Mouse (Mus musculus): ENCODE measurements around the gene Abcc1. TPM values are rescaled to one million over a fixed set of nuclear protein-coding genes. Genes with fewer than 3 reads are reported as not detected.

Gene Abcc1
- total and polyA plus RNA-seq, 2 experiments from 2014 or later, result 5.9 to 15.3 TPM

GRCm38 (mm10) chr16:14344967-14345366 is 16.4 kb upstream of the Abcc1 start:
- ATAC-seq, result no peak
- no peaks in the 10 kb centered on the region for H3K27me3 ChIP-seq (ENCODE audit: insufficient read depth, low read length)

DNA sequence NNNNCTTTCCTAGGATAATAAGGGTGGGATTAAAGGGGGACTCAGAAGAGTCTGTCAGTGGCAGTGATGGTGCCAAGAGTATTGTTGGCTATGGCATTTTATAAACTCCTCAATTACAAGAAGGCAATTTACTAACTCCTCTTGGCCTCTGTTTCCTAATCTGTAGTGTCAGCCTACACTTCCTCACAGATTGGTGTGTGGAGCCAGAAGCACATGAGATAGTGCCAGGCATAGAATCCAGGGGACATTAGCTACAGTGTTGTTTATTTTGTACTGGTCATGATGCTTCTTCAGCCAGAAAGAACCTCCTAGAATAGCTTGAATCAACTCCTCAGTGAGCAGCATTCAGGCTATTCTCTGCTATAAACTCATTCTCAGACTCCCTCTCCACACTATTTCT is 9.8 kb upstream of the Abcc1 start:
- Histone ChIP-seq H3K27ac (ENCODE audit: low read depth, low read length) (no peak overlapping the region), H3K4me1 (ENCODE audit: insufficient read depth) (no peaks in the 10 kb centered on the region), H3K36me3 (ENCODE audit: insufficient read depth) (no peaks in the 10 kb centered on the region), H3K9ac (no peak overlapping the region), H3K9me3 (ENCODE audit: low read length) (no peaks in the 10 kb centered on the region), H3K4me2 (ENCODE audit: low read depth) (no peak overlapping the region), H3K27me3 (ENCODE audit: insufficient read depth, low read length) (no peaks in the 10 kb centered on the region), H3K4me3 (ENCODE audit: low read depth, low read length) (no peak overlapping the region)
- ATAC-seq (no peak), DNase-seq (no peak)
- no peak for TF ChIP-seq CTCF (IDR thresholded peaks at IDR 0.05; ENCODE audit: low read depth)

More at GRCm38 (mm10) chr16:14344967-14345366, 16.4 kb upstream of the Abcc1 start:
- Histone ChIP-seq H3K36me3 (ENCODE audit: insufficient read depth) (no peaks in the 10 kb centered on the region), H3K9ac (no peak overlapping the region), H3K9me3 (ENCODE audit: low read length) (no peaks in the 10 kb centered on the region), H3K4me1 (ENCODE audit: insufficient read depth) (no peaks in the 10 kb centered on the region), H3K4me2 (ENCODE audit: low read depth) (no peak overlapping the region), H3K27ac (ENCODE audit: low read depth, low read length) (no peak overlapping the region), H3K4me3 (ENCODE audit: low read depth, low read length) (no peak overlapping the region)
- TF ChIP-seq CTCF (IDR thresholded peaks at IDR 0.05; ENCODE audit: low read depth), result no peak
- WGBS, result 72% methylated on average over 3 of the region's 3 CpGs
- no peak for DNase-seq

DNA sequence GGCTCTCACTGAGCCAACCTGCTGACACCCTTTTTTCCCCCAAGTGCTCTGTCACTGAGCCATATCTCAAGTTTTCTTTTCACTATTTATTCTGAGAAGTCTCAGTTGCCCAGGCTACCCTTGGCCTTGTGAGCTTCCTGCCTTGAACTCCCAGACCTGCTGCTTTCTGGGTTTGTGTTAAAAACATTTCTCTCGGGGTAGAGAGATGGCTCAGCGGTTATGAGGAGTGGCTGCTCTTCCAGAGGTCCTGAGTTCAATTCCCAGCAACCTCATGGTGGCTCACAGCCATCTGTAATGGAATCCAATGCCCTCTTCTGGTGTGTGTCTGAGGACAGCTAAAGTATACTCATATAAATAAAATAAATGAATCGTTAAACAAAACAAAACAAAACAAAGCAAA is 9.1 kb upstream of the Abcc1 start:
- Histone ChIP-seq H3K36me3 (ENCODE audit: insufficient read depth) (no peaks in the 10 kb centered on the region), H3K4me2 (ENCODE audit: low read depth) (no peak overlapping the region), H3K9me3 (ENCODE audit: low read length) (no peaks in the 10 kb centered on the region), H3K27ac (ENCODE audit: low read depth, low read length) (no peak overlapping the region), H3K9ac (no peak overlapping the region), H3K4me3 (ENCODE audit: low read depth, low read length) (no peak overlapping the region), H3K27me3 (ENCODE audit: insufficient read depth, low read length) (no peaks in the 10 kb centered on the region), H3K4me1 (ENCODE audit: insufficient read depth) (no peaks in the 10 kb centered on the region)
- no peak for TF ChIP-seq CTCF (IDR thresholded peaks at IDR 0.05; ENCODE audit: low read depth)
- DNase-seq (no peak), ATAC-seq (no peak)
- WGBS, result 77% methylated on average over 3 of the region's 3 CpGs

DNA sequence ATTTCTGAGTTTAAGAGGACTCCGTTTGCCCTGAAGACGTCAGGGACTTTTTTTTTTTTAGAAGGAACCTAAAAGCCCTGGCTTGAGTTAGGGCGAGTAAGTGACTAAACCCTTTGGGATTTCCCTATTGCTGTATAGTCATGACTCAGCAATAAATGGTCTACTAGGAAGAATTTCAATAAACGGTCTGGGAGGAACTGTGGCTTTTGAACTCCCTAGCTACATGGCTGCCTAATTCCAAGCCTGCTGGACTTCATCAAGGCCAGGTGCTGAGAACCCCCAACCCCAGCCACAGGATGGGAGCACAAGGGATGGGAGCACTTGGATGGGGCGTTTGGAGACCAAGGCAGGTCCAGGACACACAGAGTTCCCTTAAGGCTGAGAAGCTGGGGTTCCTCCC is 8.7 kb upstream of the Abcc1 start:
- Histone ChIP-seq H3K4me3 (ENCODE audit: low read depth, low read length) (no peak overlapping the region), H3K4me2 (ENCODE audit: low read depth) (no peak overlapping the region), H3K27me3 (ENCODE audit: insufficient read depth, low read length) (no peaks in the 10 kb centered on the region), H3K9me3 (ENCODE audit: low read length) (no peaks in the 10 kb centered on the region), H3K27ac (ENCODE audit: low read depth, low read length) (no peak overlapping the region), H3K4me1 (ENCODE audit: insufficient read depth) (no peaks in the 10 kb centered on the region), H3K36me3 (ENCODE audit: insufficient read depth) (no peaks in the 10 kb centered on the region), H3K9ac (no peak overlapping the region)
- no peak for DNase-seq
- ATAC-seq, result no peak
- no peak for TF ChIP-seq CTCF (IDR thresholded peaks at IDR 0.05; ENCODE audit: low read depth)
- WGBS, result 75% methylated on average over 5 of the region's 5 CpGs

DNA sequence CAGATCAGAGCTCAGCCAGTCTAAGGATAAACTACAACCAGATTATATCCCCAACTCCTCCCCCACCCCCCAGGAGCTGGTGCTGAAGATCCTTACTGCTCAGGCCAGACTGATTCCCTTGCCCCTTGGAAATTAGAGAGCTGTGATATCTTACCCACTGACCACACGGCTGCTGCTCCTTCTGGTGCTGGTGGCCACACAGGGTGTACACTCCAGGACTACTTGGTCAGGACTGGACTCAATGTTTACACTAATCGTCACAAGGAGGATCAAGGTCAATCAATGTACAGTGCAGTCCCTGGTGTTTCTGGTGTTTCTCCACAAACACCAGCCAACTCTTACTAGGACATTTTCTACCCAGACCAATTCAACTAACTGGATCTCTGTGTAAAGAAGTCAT is 3.5 kb upstream of the Abcc1 start:
- no peak for TF ChIP-seq CTCF (IDR thresholded peaks at IDR 0.05; ENCODE audit: low read depth)
- no peak overlapping the region for H3K27ac ChIP-seq (ENCODE audit: low read depth, low read length)
- H3K9ac ChIP-seq, result no peak overlapping the region
- peaks cover 8% of the 10 kb centered on the region; the same call in 1 of the 2 replicates for H3K4me1 ChIP-seq (ENCODE audit: insufficient read depth)
- H3K36me3 ChIP-seq (ENCODE audit: insufficient read depth), result no peaks in the 10 kb centered on the region
- no peak overlapping the region for H3K4me2 ChIP-seq (ENCODE audit: low read depth)
- DNase-seq (no peak), ATAC-seq (no peak)
- 84% methylated on average over 2 of the region's 2 CpGs for WGBS
- H3K9me3 ChIP-seq (ENCODE audit: low read length), result no peaks in the 10 kb centered on the region
- H3K27me3 ChIP-seq (ENCODE audit: insufficient read depth, low read length), result no peaks in the 10 kb centered on the region
- H3K4me3 ChIP-seq (ENCODE audit: low read depth, low read length), result no peak overlapping the region

GRCm38 (mm10) chr16:14358531-14358930 is 2.8 kb upstream of the Abcc1 start:
- no peak for TF ChIP-seq CTCF (IDR thresholded peaks at IDR 0.05; ENCODE audit: low read depth)

GRCm38 (mm10) chr16:14360931-14361330 is 427 bp upstream of the Abcc1 start:
- WGBS, result 2% methylated on average over 7 of the region's 7 CpGs
- Histone ChIP-seq H3K9me3 (ENCODE audit: low read length) (no peaks in the 10 kb centered on the region), H3K4me2 (ENCODE audit: low read depth) (peak overlapping the region; percentile 92), H3K4me1 (ENCODE audit: insufficient read depth) (peaks cover 8% of the 10 kb centered on the region; the same call in 1 of the 2 replicates), H3K9ac (peak overlapping the region; percentile 77), H3K27ac (ENCODE audit: low read depth, low read length) (peak overlapping the region; percentile 85), H3K36me3 (ENCODE audit: insufficient read depth) (no peaks in the 10 kb centered on the region), H3K27me3 (ENCODE audit: insufficient read depth, low read length) (no peaks in the 10 kb centered on the region), H3K4me3 (ENCODE audit: low read depth, low read length) (peak overlapping the region; percentile 71)
- DNase-seq, result no peak
- ATAC-seq, result peak; percentile 64
- no peak for TF ChIP-seq CTCF (IDR thresholded peaks at IDR 0.05; ENCODE audit: low read depth)

More at GRCm38 (mm10) chr16:14358531-14358930, 2.8 kb upstream of the Abcc1 start:
- ATAC-seq (no peak), DNase-seq (no peak)
- H3K4me3 ChIP-seq (ENCODE audit: low read depth, low read length), result no peak overlapping the region
- no peak overlapping the region for H3K27ac ChIP-seq (ENCODE audit: low read depth, low read length)
- no peak overlapping the region for H3K9ac ChIP-seq
- 83% methylated on average over 1 of the region's 1 CpGs for WGBS
- H3K4me2 ChIP-seq (ENCODE audit: low read depth), result no peak overlapping the region
- H3K36me3 ChIP-seq (ENCODE audit: insufficient read depth), result no peaks in the 10 kb centered on the region
- H3K4me1 ChIP-seq (ENCODE audit: insufficient read depth), result peaks cover 8% of the 10 kb centered on the region; the same call in 1 of the 2 replicates
- H3K9me3 ChIP-seq (ENCODE audit: low read length), result no peaks in the 10 kb centered on the region
- no peaks in the 10 kb centered on the region for H3K27me3 ChIP-seq (ENCODE audit: insufficient read depth, low read length)
